Comparison of ENCODE assay signal across 8 mouse cellular contexts in the genomic region with DNA sequence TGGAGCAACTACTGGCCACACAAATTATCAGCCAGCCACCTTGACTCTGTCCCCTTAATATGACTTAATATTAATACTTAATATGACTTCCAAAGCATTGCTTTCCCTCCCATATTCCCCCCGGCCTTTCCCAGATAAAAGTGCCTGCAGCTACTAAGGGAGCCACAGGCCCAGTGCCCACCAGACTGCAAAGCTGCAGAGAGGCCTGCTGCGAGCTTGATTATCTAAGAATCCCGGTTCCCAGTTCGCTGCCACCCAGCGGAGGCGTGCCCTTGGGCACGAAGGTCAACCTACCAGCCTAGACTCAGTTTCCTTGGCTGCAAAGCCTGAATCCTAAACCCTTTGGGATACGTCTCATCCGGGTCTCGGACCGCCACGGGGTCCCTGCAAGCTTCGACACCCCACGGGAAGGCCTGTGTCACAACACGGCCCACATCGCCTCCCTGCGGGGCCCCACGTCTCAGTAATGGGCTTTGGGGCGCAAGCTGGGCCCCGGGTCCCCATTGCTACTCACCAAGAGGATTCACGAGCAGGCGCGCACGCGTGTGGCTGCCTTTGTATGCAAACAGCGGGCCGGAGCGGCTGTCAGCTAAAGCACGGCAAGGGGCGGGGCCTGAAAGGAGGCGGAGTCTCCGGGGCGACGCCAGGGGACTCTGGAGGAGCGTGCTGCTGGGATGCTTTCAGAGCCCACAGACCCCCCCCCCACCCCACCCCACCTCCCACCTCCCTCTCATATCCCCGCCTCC. TPM values are rescaled to one million over a fixed set of nuclear protein-coding genes. Genes with fewer than 3 reads are reported as not detected.
DNase-seq lines count a peak whose midpoint lies in the region; ATAC-seq lines count a peak whose summit lies in the region.

No protein-coding gene starts in this region.

- H3K4me1 ChIP-seq in hindbrain, embryonic 11.5 days (replicated peaks; ENCODE audit: control insufficient read depth, insufficient read depth, low read length), result peaks cover 3% of the 10 kb centered on the region; the same call in 1 of the 2 replicates

- H3K36me3 ChIP-seq in hindbrain, embryonic 11.5 days (ENCODE audit: control insufficient read depth, insufficient read depth, low read length), result no peaks in the 10 kb centered on the region

- H3K27ac ChIP-seq in hindbrain, embryonic 11.5 days (ENCODE audit: low read depth, low read length), result peak overlapping the region; percentile 32

- peak; percentile 89 for ATAC-seq in frontal cortex, adult (ENCODE audit: low TSS enrichment)
- ATAC-seq in hindbrain, embryonic 11.5 days (ENCODE audit: low FRiP score), result peak; percentile 90

- no peaks in the 10 kb centered on the region for H3K27me3 ChIP-seq in hindbrain, embryonic 11.5 days (ENCODE audit: control insufficient read depth, insufficient read depth, low read length)

- peak overlapping the region; percentile 58 for H3K9ac ChIP-seq in hindbrain, embryonic 11.5 days (ENCODE audit: low read depth, low read length)

- peak overlapping the region; percentile 46 for H3K4me2 ChIP-seq in hindbrain, embryonic 11.5 days (replicated peaks; ENCODE audit: low read depth, low read length)

- peak; percentile 63 for DNase-seq in MEL-GATA-1-ER (ENCODE audit: extremely low read depth, low read depth)
- DNase-seq in cerebellum, adult 8-10 months, result peak; percentile 89
- DNase-seq in hindbrain, embryonic 11.5 days (ENCODE audit: low spot score), result peak; percentile 95
- DNase-seq in layer of hippocampus, postnatal 10 days (ENCODE audit: low spot score in 2 of 2), result peak; percentile 90 to 93
- DNase-seq in lung, postnatal 10 days, result peak; percentile 97
- peak; percentile 91 for DNase-seq in ovary, postnatal 36 days (ENCODE audit: low spot score)
- DNase-seq in thymus, postnatal 25 days, result peak; percentile 96

- H3K4me3 ChIP-seq in hindbrain, embryonic 11.5 days (ENCODE audit: low read depth, low read length), result peak overlapping the region; percentile 54

- WGBS in hindbrain, embryonic 11.5 days, result under 1% methylated on average over 34 of the region's 36 CpGs

- no peaks in the 10 kb centered on the region for H3K9me3 ChIP-seq in hindbrain, embryonic 11.5 days (ENCODE audit: control insufficient read depth, low read length)

RNA-seq across cellular contexts. Expression of a gene that starts 21.4 kb away (rescaled TPM):
- polyA plus RNA-seq in hindbrain, embryonic 11.5 days (2014; fragmentation: Nextera tagmentation; extraction: Ambion mirVana), result 11.0 and 13.3 TPM in 2 replicates
- 10 to 100 TPM; 17.7 to 20.9 TPM for total RNA-seq in layer of hippocampus, postnatal 10 days (2021)

Comparison
In these comparisons a context has a peak if more than half of its experiments do, and no peak if none do; other contexts are left out.
1. Peak in every context shown above with its lines: DNase-seq, ATAC-seq, H3K4me3 ChIP-seq and H3K27ac ChIP-seq.